Mouse (Mus musculus) myocyte (in vitro differentiated cells): ENCODE measurements at regions not wholly inside any gene's neighbourhood (a gene's known extent, or its start where the extent isn't known, plus 50 kb on each side); places are given as distances from the start of the nearest gene placed in this dataset.

Experiments used
- CEBPB ChIP-seq: IDR thresholded peaks from 2 replicates; pipeline ENCODE4 v1.6.1; 2011; ENCODE audit warnings: mild to moderate bottlenecking, moderate library complexity; ENCODE audit not compliant: poor library complexity, insufficient read depth, severe bottlenecking
- E2F4 ChIP-seq: IDR thresholded peaks from one replicate; pipeline ENCODE4 v1.6.1; 2011; ENCODE audit warnings: mild to moderate bottlenecking, control low read depth, moderate library complexity; ENCODE audit not compliant: insufficient read depth
- MAX ChIP-seq: IDR thresholded peaks from one replicate; pipeline ENCODE4 v1.6.1; 2011; ENCODE audit warnings: low read depth, mild to moderate bottlenecking, control low read depth
- MYOD1 ChIP-seq, 3 experiments: IDR thresholded peaks; one replicate each; pipeline ENCODE4 v1.6.1; 2011; ENCODE audit warnings: control low read depth in 2 of 3, low read depth in 2 of 3, mild to moderate bottlenecking in 2 of 3, moderate library complexity in 1 of 3; ENCODE audit not compliant: insufficient read length in 2 of 3, control insufficient read depth in 1 of 3
- MYOG ChIP-seq, 3 experiments: IDR thresholded peaks; one replicate each; pipeline ENCODE4 v1.6.1; 2011; ENCODE audit warnings: control low read depth in 2 of 3, low read depth in 2 of 3, mild to moderate bottlenecking in 2 of 3; ENCODE audit not compliant: insufficient read length in 2 of 3, control insufficient read depth in 1 of 3, insufficient read depth in 1 of 3
- POLR2A ChIP-seq: IDR thresholded peaks from one replicate; pipeline ENCODE4 v1.6.1; 2011; ENCODE audit warnings: low read depth, mild to moderate bottlenecking, control low read depth, moderate library complexity; ENCODE audit not compliant: insufficient read length
- POLR2AphosphoS2 ChIP-seq: IDR thresholded peaks from one replicate; pipeline ENCODE4 v1.6.1; 2011; ENCODE audit warnings: low read depth, control low read depth; ENCODE audit not compliant: insufficient read length
- REST ChIP-seq: IDR thresholded peaks from one replicate; pipeline ENCODE4 v1.6.1; 2011; ENCODE audit warnings: mild to moderate bottlenecking, control low read depth, moderate library complexity; ENCODE audit not compliant: insufficient read depth, insufficient read length
- TCF12 ChIP-seq: IDR thresholded peaks from one replicate; pipeline ENCODE4 v1.6.1; 2011; ENCODE audit warnings: mild to moderate bottlenecking, control low read depth; ENCODE audit not compliant: poor library complexity, insufficient read depth, severe bottlenecking
- TCF3 ChIP-seq: IDR thresholded peaks from one replicate; pipeline ENCODE4 v1.6.1; 2011; ENCODE audit warnings: low read depth, control low read depth; ENCODE audit not compliant: insufficient read length
- USF1 ChIP-seq: IDR thresholded peaks from one replicate; pipeline ENCODE4 v1.6.1; 2011; ENCODE audit warnings: low read depth, mild to moderate bottlenecking, control low read depth, moderate library complexity

DNA sequence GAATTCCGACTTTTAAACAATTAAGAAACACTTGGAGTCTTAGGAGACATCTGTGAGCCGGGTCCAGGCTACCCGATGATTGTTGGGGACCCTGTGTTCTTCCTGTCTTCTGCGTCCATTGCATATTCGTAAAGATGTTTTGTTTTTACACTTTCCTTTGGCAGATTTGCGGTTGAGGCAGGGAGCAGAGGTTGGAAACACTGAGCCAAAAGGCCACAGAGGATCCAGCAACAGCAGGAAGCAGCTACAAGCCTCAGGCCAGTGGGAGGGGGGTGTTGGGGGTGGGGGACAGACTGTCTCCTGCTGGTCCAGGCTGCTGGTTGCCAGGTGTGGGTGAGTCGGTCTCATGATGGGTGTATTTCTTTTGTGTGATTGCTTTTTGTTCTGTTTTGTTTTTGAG lies 92.7 kb upstream of the Gm26897 start:
- TF ChIP-seq POLR2A: no peak
- no peak for TF ChIP-seq MAX
- TF ChIP-seq POLR2AphosphoS2: no peak
- no peak for TF ChIP-seq USF1
- TF ChIP-seq TCF12: no peak
- no peak for TF ChIP-seq TCF3
- TF ChIP-seq E2F4: no peak
- TF ChIP-seq MYOD1 (IDR thresholded peaks at IDR 0.05; ENCODE audit: control insufficient read depth in 1 of 3, insufficient read length in 2 of 3, low read depth in 2 of 3): no peak
- TF ChIP-seq REST: no peak
- no peak for TF ChIP-seq CEBPB
- no peak for TF ChIP-seq MYOG (IDR thresholded peaks at IDR 0.05; ENCODE audit: control insufficient read depth in 1 of 3, insufficient read depth in 1 of 3, insufficient read length in 2 of 3, low read depth in 2 of 3)
